Mouse (Mus musculus) lung, postnatal 36 days (tissue): ENCODE measurements around the gene Gm10037.
"Not testable (repeated sequence)": the region's sequence is repeated elsewhere in the genome, so short reads cannot be mapped to it uniquely, and the experiment has no call there.

Source experiments
- DNase-seq: peaks from one replicate; pipeline ENCODE4 v3.0.0; 2022; ENCODE audit warnings: mixed read lengths

The Gm10037 gene

GRCm38 (mm10) chr13:67830911-67831336 lies at the start of gene Gm10037:
Gm10037 (plus strand) TSS chr13:67831106.
- DNase-seq: peak; percentile 81

- DNase-seq: no peak
Measured at GRCm38 (mm10) chr13:67791921-67792455, 38.9 kb upstream of the Gm10037 start.

- DNase-seq: no peak
Measured at GRCm38 (mm10) chr13:67798618-67799017, 32.3 kb upstream of the Gm10037 start.

GRCm38 (mm10) chr13:67799151-67799550 lies 31.8 kb upstream of the Gm10037 start:
- DNase-seq: not testable (repeated sequence)

- no peak for DNase-seq
Measured at GRCm38 (mm10) chr13:67811651-67812210, 19.2 kb upstream of the Gm10037 start.

GRCm38 (mm10) chr13:67812961-67813709 lies 17.8 kb upstream of the Gm10037 start:
- no peak for DNase-seq

GRCm38 (mm10) chr13:67813710-67814660 lies 16.9 kb upstream of the Gm10037 start, which contains the start of gene Zfp273:
Zfp273 (plus strand) TSS chr13:67813740.
- DNase-seq: peak; percentile 89

GRCm38 (mm10) chr13:67818636-67819035 lies 12.3 kb upstream of the Gm10037 start:
- no peak for DNase-seq

- DNase-seq: not testable (repeated sequence)
Measured at GRCm38 (mm10) chr13:67833137-67833536, 2.2 kb downstream of the Gm10037 start.

- no peak for DNase-seq
Measured at GRCm38 (mm10) chr13:67843775-67844118, 12.8 kb downstream of the Gm10037 start.

GRCm38 (mm10) chr13:67844119-67844852 lies 13.4 kb downstream of the Gm10037 start:
- DNase-seq: peak; percentile 73

DNA sequence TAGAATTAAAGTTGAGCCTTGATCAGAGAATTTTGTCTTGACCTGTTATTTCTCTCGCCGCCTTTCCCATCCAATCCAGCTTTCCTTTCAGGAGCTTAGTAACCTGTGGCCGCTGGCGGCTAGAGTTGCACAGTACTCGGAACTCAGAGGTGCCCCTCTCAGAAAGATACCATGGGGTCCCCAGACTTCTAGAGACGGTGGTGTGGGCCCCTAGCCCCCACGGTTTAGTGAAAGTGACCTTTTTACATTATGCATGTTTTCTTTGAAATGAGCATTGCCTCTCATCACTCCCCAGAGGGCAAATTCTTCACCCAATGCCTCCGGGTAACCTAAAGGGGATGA lies 13.9 kb downstream of the Gm10037 start:
- no peak for DNase-seq

- DNase-seq: no peak
Measured at GRCm38 (mm10) chr13:67850361-67850760, 19.5 kb downstream of the Gm10037 start.

GRCm38 (mm10) chr13:67853130-67853529 lies 22.2 kb downstream of the Gm10037 start:
- no peak for DNase-seq

- no peak for DNase-seq
Measured at GRCm38 (mm10) chr13:67853983-67854382, 23.1 kb downstream of the Gm10037 start.

GRCm38 (mm10) chr13:67857317-67857716 lies 26.4 kb downstream of the Gm10037 start:
- no peak for DNase-seq

DNA sequence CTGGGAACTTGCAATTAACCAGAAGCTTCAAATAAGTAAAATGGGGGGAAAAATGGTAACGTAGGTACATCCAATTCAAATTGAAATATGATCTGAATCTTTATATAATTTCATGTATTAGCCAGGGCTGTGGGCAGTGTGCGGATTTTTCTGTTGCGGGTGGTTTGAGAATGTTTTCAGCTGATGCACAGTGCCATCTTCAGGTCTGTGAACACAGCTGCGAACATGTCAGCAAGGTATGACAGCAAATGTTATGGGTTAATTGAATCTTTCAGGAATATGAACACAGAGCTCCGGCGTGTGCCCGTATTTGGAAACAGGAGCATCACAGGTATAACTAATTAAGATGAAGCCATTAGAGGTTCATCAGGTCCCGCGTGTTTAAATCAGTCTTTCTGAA lies 31.6 kb downstream of the Gm10037 start:
- no peak for DNase-seq

DNA sequence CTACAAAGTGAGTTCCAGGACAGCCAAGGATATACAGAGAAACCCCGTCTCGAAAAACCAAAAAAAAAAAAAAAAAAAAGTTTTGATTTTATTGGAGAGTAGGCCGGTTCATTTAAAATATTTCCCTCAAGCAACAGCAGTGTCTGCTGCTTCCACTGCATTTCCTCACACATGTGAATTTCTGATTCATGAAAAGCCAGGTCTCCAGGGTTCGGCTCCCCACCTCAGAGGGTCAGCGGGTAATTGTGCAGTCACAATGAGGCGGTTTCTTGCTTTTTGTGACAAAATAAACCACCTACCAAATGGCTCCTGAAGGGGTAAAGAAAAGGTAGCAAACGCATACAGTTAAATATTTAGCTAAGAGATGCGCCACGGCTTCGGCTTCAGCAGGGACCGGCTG lies 32.1 kb downstream of the Gm10037 start, which contains the start of gene BC048507:
BC048507 (plus strand) TSS at position 301 of the 400 bp plus-strand sequence.
- no peak for DNase-seq

- no peak for DNase-seq
Measured at GRCm38 (mm10) chr13:67864764-67865350, 34.0 kb downstream of the Gm10037 start.

- no peak for DNase-seq
Measured at GRCm38 (mm10) chr13:67867899-67868298, 37.0 kb downstream of the Gm10037 start.

GRCm38 (mm10) chr13:67876049-67876698 lies 45.3 kb downstream of the Gm10037 start:
- not testable (repeated sequence) for DNase-seq
